Mouse (Mus musculus) hindbrain, postnatal 0 days (tissue): ENCODE measurements around the gene Cdh4. TPM values are rescaled to one million over a fixed set of nuclear protein-coding genes. Genes with fewer than 3 reads are reported as not detected.

Experiments used
- ATAC-seq: fragments of 200-750 bp; cut with Nextera tagmentation; 2 replicates; pipeline ENCODE4 v1.8.0; 2017; ENCODE audit warnings: mild to moderate bottlenecking, moderate TSS enrichment, moderate library complexity
- DNase-seq: peaks from one replicate; pipeline ENCODE4 v3.0.0-alpha.2; 2015; ENCODE audit warnings: low spot score
- H3K27ac ChIP-seq: fragments of 300-500 bp; sonication (generic); 2 replicates; pipeline ENCODE4 v1.5.1; 2014; ENCODE audit warnings: mild to moderate bottlenecking
- H3K27me3 ChIP-seq: fragments of 300-500 bp; sonication (generic); 2 replicates; pipeline ENCODE4 v1.6.1; 2014; ENCODE audit warnings: low read length, mixed read lengths; ENCODE audit not compliant: insufficient read depth
- H3K36me3 ChIP-seq: fragments of 300-500 bp; sonication (generic); 2 replicates; pipeline ENCODE4 v1.6.1; 2014; ENCODE audit warnings: low read length, mixed read lengths; ENCODE audit not compliant: insufficient read depth
- H3K4me1 ChIP-seq: fragments of 300-500 bp; sonication (generic); 2 replicates; pipeline ENCODE4 v1.6.1; 2014; ENCODE audit warnings: antibody characterized with exemption, low read length, mixed read lengths; ENCODE audit not compliant: insufficient read depth
- H3K4me2 ChIP-seq: fragments of 300-500 bp; sonication (generic); 2 replicates; pipeline ENCODE4 v1.6.1; 2014; ENCODE audit warnings: low read depth, mild to moderate bottlenecking, low read length, moderate library complexity, mixed read lengths
- H3K4me3 ChIP-seq: fragments of 300-500 bp; sonication (generic); 2 replicates; pipeline ENCODE4 v1.5.1; 2014; ENCODE audit warnings: low read length
- H3K9ac ChIP-seq: fragments of 300-500 bp; sonication (generic); replicated peaks from 2 replicates; pipeline ENCODE4 v1.6.1; 2014; ENCODE audit warnings: mild to moderate bottlenecking, low read length, moderate library complexity, mixed read lengths
- H3K9me3 ChIP-seq: fragments of 300-500 bp; sonication (generic); 2 replicates; pipeline ENCODE4 v1.6.1; 2016; ENCODE audit warnings: low read length, mixed read lengths
- CTCF ChIP-seq: IDR thresholded peaks from 2 replicates; pipeline ENCODE4 v1.5.1; 2016; ENCODE audit warnings: antibody characterized with exemption, control low read depth, low read depth
- WGBS: fragments of 180-500 bp; shearing (Covaris S2); extraction: QIAGEN DNeasy Blood & Tissue Kit; methylation state at CpG from one replicate; pipeline ENCODE4 v1.1.7; 2014; 5-methylcytosine and 5-hydroxymethylcytosine counted together
- polyA plus RNA-seq: library from polyadenylated mRNA; unstranded; fragments of >200 nt; fragmentation: Nextera tagmentation; extraction: Ambion mirVana; gene quantifications from 2 replicates; pipeline ENCODE4 v1.2.1, GENCODE M21; 2015
- total RNA-seq: library from RNA; depleted of rRNA; stranded (reverse); fragments of >200 nt; gene quantifications from 2 replicates; pipeline ENCODE4 v1.2.3, GENCODE M21; 2014; rRNA removed

Gene Cdh4
- total RNA-seq (66.8 and 74.6 TPM in 2 replicates), polyA plus RNA-seq (33.9 and 42.1 TPM in 2 replicates)

GRCm38 (mm10) chr2:179442191-179442540 is at the start of gene Cdh4:
TSS of gene Cdh4 (plus strand) at chr2:179442431.
- TF ChIP-seq CTCF, result no peak
- peak; percentile 86 for ATAC-seq
- H3K9me3 ChIP-seq, result no peaks in the 10 kb centered on the region

GRCm38 (mm10) chr2:179395442-179395841 is 46.8 kb upstream of the Cdh4 start:
- no peak overlapping the region for H3K9ac ChIP-seq
- WGBS, result 54% methylated on average over 5 of the region's 5 CpGs
- no peak for DNase-seq
- no peaks in the 10 kb centered on the region for H3K9me3 ChIP-seq
- H3K27ac ChIP-seq, result no peak overlapping the region
- no peak for ATAC-seq
- no peaks in the 10 kb centered on the region for H3K27me3 ChIP-seq
- H3K4me1 ChIP-seq, result no peaks in the 10 kb centered on the region; the same call in 1 of the 2 replicates
- no peak for TF ChIP-seq CTCF
- no peaks in the 10 kb centered on the region for H3K36me3 ChIP-seq
- no peak overlapping the region for H3K4me2 ChIP-seq
- H3K4me3 ChIP-seq, result no peak overlapping the region

More at GRCm38 (mm10) chr2:179442191-179442540, at the start of gene Cdh4:
- peak within 1 kb of the TSS; percentile 61 for H3K4me3 ChIP-seq
- WGBS, result under 1% methylated on average over 39 of the region's 40 CpGs
- H3K27ac ChIP-seq, result peak within 1 kb of the TSS; percentile 83
- peak; percentile 92 for DNase-seq
- H3K4me2 ChIP-seq, result peak within 1 kb of the TSS; percentile 81
- H3K36me3 ChIP-seq, result 0 out of 2 replicates have a peak, but pooled peaks cover 3% of the 10 kb centered on the region
- no peaks in the 10 kb centered on the region for H3K27me3 ChIP-seq
- H3K9ac ChIP-seq, result peak within 1 kb of the TSS; percentile 62
- peaks cover 14% of the 10 kb centered on the region for H3K4me1 ChIP-seq

GRCm38 (mm10) chr2:179399645-179400249 is 42.5 kb upstream of the Cdh4 start:
- H3K36me3 ChIP-seq, result no peaks in the 10 kb centered on the region
- no peak overlapping the region for H3K4me2 ChIP-seq
- H3K9me3 ChIP-seq, result no peaks in the 10 kb centered on the region
- H3K27ac ChIP-seq, result no peak overlapping the region; the same call in 1 of the 2 replicates
- no peak overlapping the region for H3K9ac ChIP-seq
- no peaks in the 10 kb centered on the region; the same call in 1 of the 2 replicates for H3K4me1 ChIP-seq
- ATAC-seq (peak; percentile 79), DNase-seq (peak; percentile 86)
- no peak overlapping the region for H3K4me3 ChIP-seq
- no peak for TF ChIP-seq CTCF
- H3K27me3 ChIP-seq, result no peaks in the 10 kb centered on the region
- 38% methylated on average over 14 of the region's 14 CpGs for WGBS

DNA sequence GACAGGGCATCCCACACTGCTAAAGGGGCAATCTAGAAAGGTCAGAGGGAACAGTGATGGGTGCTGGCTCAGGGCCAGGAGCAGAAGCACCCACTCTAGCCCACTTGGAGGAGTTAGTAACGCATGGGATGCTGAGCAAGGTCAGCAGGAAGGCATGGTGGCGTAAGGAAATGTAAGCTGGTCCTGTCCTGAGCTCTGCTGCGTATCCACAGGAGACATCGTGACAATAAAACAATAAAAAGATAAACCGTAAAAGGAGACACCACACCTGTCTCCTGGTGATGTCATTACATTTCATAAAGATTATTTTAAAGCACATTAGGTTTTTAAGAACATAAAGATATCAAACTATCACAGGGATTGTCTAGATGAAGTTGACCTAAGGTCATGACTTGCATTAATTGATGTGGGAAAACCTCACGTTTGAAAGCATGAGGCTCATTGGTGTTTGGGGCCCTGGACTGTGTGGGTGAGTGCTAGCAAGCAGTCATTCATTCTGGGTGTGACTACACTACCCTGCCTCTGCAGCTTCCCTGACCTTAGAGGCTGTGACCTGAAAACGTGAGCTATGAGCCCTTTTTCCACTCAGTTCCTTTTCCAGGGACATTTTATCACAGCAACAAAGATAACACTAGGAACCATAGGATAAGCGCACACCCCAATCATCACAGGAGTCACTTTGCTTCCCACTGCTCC is 31.2 kb upstream of the Cdh4 start:
- Histone ChIP-seq H3K27me3 (no peaks in the 10 kb centered on the region), H3K27ac (no peak overlapping the region), H3K4me1 (no peaks in the 10 kb centered on the region), H3K36me3 (no peaks in the 10 kb centered on the region), H3K4me2 (no peak overlapping the region), H3K4me3 (no peak overlapping the region), H3K9me3 (no peaks in the 10 kb centered on the region), H3K9ac (no peak overlapping the region)
- no peak for DNase-seq
- TF ChIP-seq CTCF, result no peak
- WGBS, result 79% methylated on average over 8 of the region's 8 CpGs
- no peak for ATAC-seq

GRCm38 (mm10) chr2:179412966-179413365 is 29.3 kb upstream of the Cdh4 start:
- ATAC-seq (no peak), DNase-seq (no peak)
- Histone ChIP-seq H3K36me3 (no peaks in the 10 kb centered on the region), H3K27ac (no peak overlapping the region), H3K4me2 (no peak overlapping the region), H3K9ac (no peak overlapping the region), H3K4me1 (no peaks in the 10 kb centered on the region), H3K9me3 (no peaks in the 10 kb centered on the region), H3K27me3 (no peaks in the 10 kb centered on the region), H3K4me3 (no peak overlapping the region)
- no peak for TF ChIP-seq CTCF
- 48% methylated on average over 2 of the region's 2 CpGs for WGBS

DNA sequence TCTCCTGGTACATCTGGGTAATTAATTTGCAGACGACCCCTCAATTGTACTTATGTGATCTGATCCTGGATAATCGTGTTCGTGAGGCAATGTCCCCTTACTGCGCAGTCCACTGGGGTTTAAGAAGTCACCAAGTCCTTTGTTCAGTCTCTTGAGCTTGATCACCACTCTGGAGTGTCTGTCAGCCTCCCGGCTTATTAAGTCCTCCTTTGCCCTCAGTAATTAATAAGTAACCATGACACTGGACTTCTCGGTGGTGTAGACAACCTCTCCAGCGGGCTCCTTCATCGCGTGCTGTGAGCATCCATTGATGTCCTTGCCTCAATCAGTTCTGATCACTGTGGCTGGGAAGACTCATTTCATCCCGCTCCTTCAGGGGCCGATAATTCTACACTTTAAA is 28.0 kb upstream of the Cdh4 start:
- ATAC-seq, result no peak
- Histone ChIP-seq H3K27ac (no peak overlapping the region), H3K9me3 (no peaks in the 10 kb centered on the region), H3K4me3 (no peak overlapping the region), H3K4me2 (no peak overlapping the region), H3K4me1 (no peaks in the 10 kb centered on the region), H3K36me3 (no peaks in the 10 kb centered on the region), H3K9ac (no peak overlapping the region), H3K27me3 (no peaks in the 10 kb centered on the region)
- no peak for TF ChIP-seq CTCF
- no peak for DNase-seq
- 62% methylated on average over 11 of the region's 11 CpGs for WGBS

DNA sequence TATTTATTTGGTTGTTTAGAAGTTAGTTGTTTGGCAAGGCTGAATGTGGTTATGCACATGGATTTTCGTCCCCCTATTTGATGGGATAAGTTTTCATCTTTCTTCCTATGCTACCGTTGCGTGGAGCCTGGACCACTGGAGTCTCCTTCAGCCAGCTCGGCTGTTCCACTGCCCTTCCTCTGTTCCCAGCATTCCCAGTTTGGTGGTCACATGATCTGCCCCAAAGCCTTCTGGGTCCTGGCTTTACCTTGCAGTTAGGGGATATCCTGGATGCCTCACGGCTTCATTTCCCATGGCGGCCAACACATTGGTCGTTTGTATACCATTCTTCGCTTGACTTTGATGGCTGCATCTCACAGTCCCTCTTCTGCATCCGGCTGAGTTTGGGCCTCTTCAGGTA is 27.5 kb upstream of the Cdh4 start:
- no peaks in the 10 kb centered on the region for H3K4me1 ChIP-seq
- no peak for ATAC-seq
- no peak overlapping the region for H3K9ac ChIP-seq
- H3K9me3 ChIP-seq, result no peaks in the 10 kb centered on the region
- WGBS, result 92% methylated on average over 9 of the region's 9 CpGs
- no peak for DNase-seq
- no peak overlapping the region for H3K4me3 ChIP-seq
- H3K36me3 ChIP-seq, result no peaks in the 10 kb centered on the region
- H3K27ac ChIP-seq, result no peak overlapping the region
- no peak overlapping the region for H3K4me2 ChIP-seq
- TF ChIP-seq CTCF, result no peak
- no peaks in the 10 kb centered on the region for H3K27me3 ChIP-seq
